7 mouse cellular contexts compared by ENCODE assay signal in genomic region chr9:40537708-40538105, GRCm38 (mm10). TPM values are rescaled to one million over a fixed set of nuclear protein-coding genes. Genes with fewer than 3 reads are reported as not detected.
DNase-seq lines count a peak whose midpoint lies in the region; ATAC-seq and TF ChIP-seq lines count a peak whose summit lies in the region.

No protein-coding gene starts in this region.

- WGBS in forebrain, embryonic 15.5 days: 14% methylated on average over 2 of the region's 2 CpGs
- WGBS in hindbrain, embryonic 13.5 days: 25% methylated on average over 2 of the region's 2 CpGs
- WGBS in lung, embryonic 16.5 days: 19% methylated on average over 2 of the region's 2 CpGs

- no peaks in the 10 kb centered on the region for H3K36me3 ChIP-seq in forebrain, embryonic 15.5 days
- H3K36me3 ChIP-seq in hindbrain, embryonic 13.5 days: no peaks in the 10 kb centered on the region
- H3K36me3 ChIP-seq in lung, embryonic 16.5 days (ENCODE audit: control insufficient read depth, insufficient read depth, low read length): no peaks in the 10 kb centered on the region

- no peak overlapping the region for H3K9ac ChIP-seq in forebrain, embryonic 15.5 days (replicated peaks)
- H3K9ac ChIP-seq in hindbrain, embryonic 13.5 days: no peak overlapping the region
- no peak overlapping the region for H3K9ac ChIP-seq in lung, embryonic 16.5 days (ENCODE audit: low read length)

- no peak overlapping the region for H3K4me2 ChIP-seq in forebrain, embryonic 15.5 days (replicated peaks)
- no peak overlapping the region for H3K4me2 ChIP-seq in hindbrain, embryonic 13.5 days
- no peak overlapping the region for H3K4me2 ChIP-seq in lung, embryonic 16.5 days (ENCODE audit: low read depth, low read length)

- no peak overlapping the region for H3K4me3 ChIP-seq in forebrain, embryonic 15.5 days
- H3K4me3 ChIP-seq in hindbrain, embryonic 13.5 days: no peak overlapping the region
- H3K4me3 ChIP-seq in lung, embryonic 16.5 days (ENCODE audit: low read length): no peak overlapping the region

- peak; percentile 77 for DNase-seq in Muller cell, postnatal 12 days (ENCODE audit: inconsistent ontology term)
- DNase-seq in brain, embryonic 14.5 days (ENCODE audit: low read depth): peak; percentile 96
- DNase-seq in testis, postnatal 10 days (ENCODE audit: low spot score): peak; percentile 57
- no peak for DNase-seq in yolk sac, embryonic 10.5 days (ENCODE audit: low spot score)

- no peaks in the 10 kb centered on the region for H3K9me3 ChIP-seq in forebrain, embryonic 15.5 days
- no peaks in the 10 kb centered on the region for H3K9me3 ChIP-seq in hindbrain, embryonic 13.5 days
- no peaks in the 10 kb centered on the region for H3K9me3 ChIP-seq in lung, embryonic 16.5 days (ENCODE audit: control insufficient read depth, low read length)

- no peak for TF ChIP-seq CTCF in brain, embryonic 14.5 days (IDR thresholded peaks at IDR 0.05; ENCODE audit: borderline replicate concordance, extremely low read depth, insufficient read depth, insufficient read length)

- H3K27ac ChIP-seq in forebrain, embryonic 15.5 days (replicated peaks): peak overlapping the region; percentile 89
- H3K27ac ChIP-seq in hindbrain, embryonic 13.5 days: peak overlapping the region; percentile 55
- no peak overlapping the region for H3K27ac ChIP-seq in lung, embryonic 16.5 days (ENCODE audit: low read length)

- peaks cover 34% of the 10 kb centered on the region for H3K4me1 ChIP-seq in forebrain, embryonic 15.5 days
- peaks cover 23% of the 10 kb centered on the region for H3K4me1 ChIP-seq in hindbrain, embryonic 13.5 days (replicated peaks)
- peaks cover 6% of the 10 kb centered on the region; the same call in 1 of the 2 replicates for H3K4me1 ChIP-seq in lung, embryonic 16.5 days (replicated peaks; ENCODE audit: control insufficient read depth, insufficient read depth, low read length)

- H3K27me3 ChIP-seq in forebrain, embryonic 15.5 days: no peaks in the 10 kb centered on the region
- H3K27me3 ChIP-seq in hindbrain, embryonic 13.5 days: no peaks in the 10 kb centered on the region
- H3K27me3 ChIP-seq in lung, embryonic 16.5 days (ENCODE audit: control insufficient read depth, insufficient read depth, low read depth, low read length): no peaks in the 10 kb centered on the region

- peak; percentile 85 for ATAC-seq in forebrain, embryonic 15.5 days (replicated peaks)
- peak; percentile 81 for ATAC-seq in hindbrain, embryonic 13.5 days (ENCODE audit: low FRiP score)
- peak; percentile 79 for ATAC-seq in lung, embryonic 16.5 days (ENCODE audit: low read depth)

- no peak for TF ChIP-seq POLR2A in brain, embryonic 14.5 days (IDR thresholded peaks at IDR 0.05; ENCODE audit: borderline replicate concordance, extremely low read depth, insufficient read depth, insufficient read length, poor library complexity, severe bottlenecking)

RNA-seq across cellular contexts. Expression of gene Gramd1b, which starts 6.5 kb away (rescaled TPM):
- polyA plus RNA-seq in brain, embryonic 14.5 days (2012; rRNA removed): 41.2 and 42.0 TPM in 2 replicates
- 18.2 and 19.6 TPM in 2 replicates for polyA plus RNA-seq in forebrain, embryonic 15.5 days (2015; fragmentation: Nextera tagmentation; extraction: Ambion mirVana)
- 13.5 and 13.9 TPM in 2 replicates for polyA plus RNA-seq in hindbrain, embryonic 13.5 days (2015; fragmentation: Nextera tagmentation; extraction: Ambion mirVana)
- 4.2 and 4.9 TPM in 2 replicates for polyA plus RNA-seq in lung, embryonic 16.5 days (2015; fragmentation: Nextera tagmentation; extraction: Ambion mirVana)
